Comparison of ENCODE assay signal across 14 mouse cellular contexts in genomic region chr8:12439044-12439443, GRCm38 (mm10). TPM values are rescaled to one million over a fixed set of nuclear protein-coding genes. Genes with fewer than 3 reads are reported as not detected.
A peak's percentile ranks its signal among the peaks of the same experiment; 100 is the strongest.
DNase-seq lines count a peak whose midpoint lies in the region; ATAC-seq and TF ChIP-seq lines count a peak whose summit lies in the region.
"Had no signal": no experiment of that assay in that cellular context is flagged by ENCODE, and none has a peak within 500 bp of the region (broad histone marks: within the 10 kb centered on the region; RNA-seq: fewer than 3 reads in every experiment).

No protein-coding gene starts in this region.

- H3K36me3 ChIP-seq in lung, embryonic 14.5 days (ENCODE audit: insufficient read depth): no peaks in the 10 kb centered on the region
- no peaks in the 10 kb centered on the region for H3K36me3 ChIP-seq in lung, postnatal 0 days (ENCODE audit: insufficient read depth, low read length)
- H3K36me3 ChIP-seq in embryonic facial prominence, embryonic 11.5 days (replicated peaks; ENCODE audit: control insufficient read depth, insufficient read depth, low read depth, low read length): no peaks in the 10 kb centered on the region
- H3K36me3 ChIP-seq in neural tube, embryonic 15.5 days: no peaks in the 10 kb centered on the region

- H3K4me2 ChIP-seq in lung, embryonic 14.5 days: no peak overlapping the region
- H3K4me2 ChIP-seq in lung, postnatal 0 days (replicated peaks; ENCODE audit: low read depth, low read length): no peak overlapping the region
- no peak overlapping the region for H3K4me2 ChIP-seq in embryonic facial prominence, embryonic 11.5 days (ENCODE audit: low read depth, low read length)
- H3K4me2 ChIP-seq in neural tube, embryonic 15.5 days: no peak overlapping the region

- WGBS in lung, embryonic 14.5 days: 26% methylated on average over 4 of the region's 4 CpGs
- 19% methylated on average over 4 of the region's 4 CpGs for WGBS in lung, postnatal 0 days
- WGBS in embryonic facial prominence, embryonic 11.5 days: 29% methylated on average over 4 of the region's 4 CpGs
- WGBS in neural tube, embryonic 15.5 days: 37% methylated on average over 4 of the region's 4 CpGs

- TF ChIP-seq EP300 in lung, postnatal 0 days (IDR thresholded peaks at IDR 0.05): no peak

- TF ChIP-seq CTCF in lung, embryonic 14.5 days (IDR thresholded peaks at IDR 0.05; ENCODE audit: low read depth): no peak
- TF ChIP-seq CTCF in lung, postnatal 0 days (IDR thresholded peaks at IDR 0.05): no peak

- H3K27ac ChIP-seq in lung, embryonic 14.5 days (ENCODE audit: low read depth): no peak overlapping the region
- no peak overlapping the region for H3K27ac ChIP-seq in lung, postnatal 0 days (ENCODE audit: low read length)
- H3K27ac ChIP-seq in embryonic facial prominence, embryonic 11.5 days (replicated peaks; ENCODE audit: low read depth, low read length): no peak overlapping the region
- no peak overlapping the region for H3K27ac ChIP-seq in neural tube, embryonic 15.5 days (replicated peaks)
- H3K27ac ChIP-seq: heart, adult 2 months; left cerebral cortex, adult 2 months had no signal

- H3K4me1 ChIP-seq in lung, embryonic 14.5 days (ENCODE audit: insufficient read depth): no peaks in the 10 kb centered on the region
- no peaks in the 10 kb centered on the region for H3K4me1 ChIP-seq in lung, postnatal 0 days (ENCODE audit: insufficient read depth, low read depth, low read length)
- H3K4me1 ChIP-seq in embryonic facial prominence, embryonic 11.5 days (ENCODE audit: control insufficient read depth, insufficient read depth, low read length): no peaks in the 10 kb centered on the region
- H3K4me1 ChIP-seq in neural tube, embryonic 15.5 days: no peaks in the 10 kb centered on the region

- H3K4me3 ChIP-seq in lung, embryonic 14.5 days (ENCODE audit: low read depth, low read length): no peak overlapping the region
- H3K4me3 ChIP-seq in lung, postnatal 0 days (ENCODE audit: low read depth, low read length): no peak overlapping the region
- H3K4me3 ChIP-seq in embryonic facial prominence, embryonic 11.5 days (ENCODE audit: low read depth, low read length): no peak overlapping the region
- no peak overlapping the region for H3K4me3 ChIP-seq in neural tube, embryonic 15.5 days (replicated peaks)
- H3K4me3 ChIP-seq: heart, adult 2 months; left cerebral cortex, adult 2 months had no signal

- no peak overlapping the region for H3K9ac ChIP-seq in lung, embryonic 14.5 days
- H3K9ac ChIP-seq in lung, postnatal 0 days (replicated peaks; ENCODE audit: low read depth): no peak overlapping the region
- H3K9ac ChIP-seq in embryonic facial prominence, embryonic 11.5 days (replicated peaks; ENCODE audit: low read length): no peak overlapping the region
- no peak overlapping the region for H3K9ac ChIP-seq in neural tube, embryonic 15.5 days (replicated peaks)

- no peak for ATAC-seq in lung, embryonic 14.5 days (ENCODE audit: insufficient read depth)
- ATAC-seq in lung, postnatal 0 days: no peak
- no peak for ATAC-seq in embryonic facial prominence, embryonic 11.5 days (replicated peaks; ENCODE audit: insufficient number of reproducible peaks, low FRiP score, low TSS enrichment, low read depth)
- 0 out of 2 replicates have a peak, but pooled peaks have one; percentile 38 for ATAC-seq in neural tube, embryonic 15.5 days (ENCODE audit: low FRiP score)
- ATAC-seq: Patski had no signal

- no peaks in the 10 kb centered on the region for H3K9me3 ChIP-seq in lung, embryonic 14.5 days (ENCODE audit: low read depth, low read length)
- H3K9me3 ChIP-seq in lung, postnatal 0 days (ENCODE audit: low read length): no peaks in the 10 kb centered on the region
- no peaks in the 10 kb centered on the region for H3K9me3 ChIP-seq in embryonic facial prominence, embryonic 11.5 days (replicated peaks; ENCODE audit: control insufficient read depth, low read length)
- no peaks in the 10 kb centered on the region for H3K9me3 ChIP-seq in neural tube, embryonic 15.5 days (replicated peaks)

- peak; percentile 38 for DNase-seq in lung, embryonic 14.5 days
- DNase-seq in lung, postnatal 0 days (ENCODE audit: low spot score): no peak
- DNase-seq in NIH3T3 (ENCODE audit: low read depth): peak; percentile 3
- DNase-seq in embryonic facial prominence, embryonic 11.5 days (ENCODE audit: low spot score): peak; percentile 51
- DNase-seq in adipocyte (ENCODE audit: low spot score): no peak
- no peak for DNase-seq in heart, adult 9 months (ENCODE audit: low spot score in 2 of 2)
- DNase-seq: cerebellum, postnatal 10 days; heart, adult 2 months; kidney, postnatal 25 days; lung, adult 18-20 months had no signal

- peaks cover under 1% of the 10 kb centered on the region for H3K27me3 ChIP-seq in lung, embryonic 14.5 days (ENCODE audit: insufficient read depth, low read length)
- no peaks in the 10 kb centered on the region for H3K27me3 ChIP-seq in lung, postnatal 0 days (replicated peaks; ENCODE audit: insufficient read depth, low read length)
- H3K27me3 ChIP-seq in embryonic facial prominence, embryonic 11.5 days (ENCODE audit: control insufficient read depth, insufficient read depth, low read length): 0 out of 2 replicates have a peak, but pooled peaks cover under 1% of the 10 kb centered on the region
- H3K27me3 ChIP-seq in neural tube, embryonic 15.5 days (replicated peaks): peaks cover 12% of the 10 kb centered on the region

RNA-seq across cellular contexts. Expression of gene Sox1, which starts 43.9 kb away (rescaled TPM):
- polyA plus RNA-seq in lung, embryonic 14.5 days (2014; fragmentation: Nextera tagmentation; extraction: Ambion mirVana): 0.04 TPM in 1 of 2 replicates, not detected in the other
- polyA plus RNA-seq in lung, postnatal 0 days (2015; fragmentation: Nextera tagmentation; extraction: Ambion mirVana): not detected in 2 replicates
- 1.5 and 1.8 TPM in 2 replicates for polyA plus RNA-seq in embryonic facial prominence, embryonic 11.5 days (2014; fragmentation: Nextera tagmentation; extraction: Ambion mirVana)
- 0.40 and 0.91 TPM in 2 replicates for polyA plus RNA-seq in neural tube, embryonic 15.5 days (2015; fragmentation: Nextera tagmentation; extraction: Ambion mirVana)
- polyA plus RNA-seq: heart, adult 2 months; Patski; stomach, embryonic 14.5 days had no signal

Comparison
In these comparisons a context has a peak if more than half of its experiments do, and no peak if none do; other contexts are left out.
1. DNase-seq: peak in lung, embryonic 14.5 days (single experiment), NIH3T3 (single experiment) and embryonic facial prominence, embryonic 11.5 days (single experiment); none in lung, postnatal 0 days (single experiment), adipocyte (single experiment) and heart, adult 9 months (0 of 2).